Mouse (Mus musculus) forebrain, embryonic 10.5 days (tissue): ENCODE measurements around the gene Hip1r. TPM values are rescaled to one million over a fixed set of nuclear protein-coding genes. Genes with fewer than 3 reads are reported as not detected.
A peak's percentile ranks its signal among the peaks of the same experiment; 100 is the strongest.

Experiments used
- DNase-seq: peaks from one replicate; pipeline ENCODE4 v3.0.0-alpha.2; 2017; ENCODE audit warnings: low spot score; ENCODE audit errors: extremely low spot score
- H3K27ac ChIP-seq: fragments of 300-500 bp; sonication (generic); 2 replicates; pipeline ENCODE4 v1.5.1; 2016; ENCODE audit warnings: mild to moderate bottlenecking
- H3K27me3 ChIP-seq: fragments of 300-500 bp; sonication (generic); 2 replicates; pipeline ENCODE4 v1.6.1; 2016; ENCODE audit warnings: mild to moderate bottlenecking; ENCODE audit not compliant: poor library complexity, severe bottlenecking
- H3K36me3 ChIP-seq: fragments of 300-500 bp; sonication (generic); replicated peaks from 2 replicates; pipeline ENCODE4 v1.6.1; 2016; ENCODE audit warnings: mild to moderate bottlenecking, moderate library complexity
- H3K4me1 ChIP-seq: fragments of 300-500 bp; sonication (generic); 2 replicates; pipeline ENCODE4 v1.6.1; 2016
- H3K4me3 ChIP-seq: fragments of 300-500 bp; sonication (generic); 2 replicates; pipeline ENCODE4 v1.5.1; 2016; ENCODE audit warnings: mild to moderate bottlenecking, moderate library complexity
- H3K9me3 ChIP-seq: fragments of 300-500 bp; sonication (generic); 2 replicates; pipeline ENCODE4 v1.6.1; 2016; ENCODE audit warnings: mild to moderate bottlenecking, moderate library complexity
- WGBS: fragments of 180-500 bp; shearing (Covaris S2); methylation state at CpG from one replicate; pipeline ENCODE4 v1.1.7; 2016; 5-methylcytosine and 5-hydroxymethylcytosine counted together
- polyA plus RNA-seq: library from polyadenylated mRNA; unstranded; fragments of >200 nt; fragmentation: Nextera tagmentation; extraction: Ambion mirVana; gene quantifications from 2 replicates; pipeline ENCODE4 v1.2.1, GENCODE M21; 2016

Gene Hip1r
- polyA plus RNA-seq, 1 experiment from 2014 or later = 7.7 TPM

- peaks cover 92% of the 10 kb centered on the region for H3K4me1 ChIP-seq
- H3K9me3 ChIP-seq = no peaks in the 10 kb centered on the region
- no peak for DNase-seq
- H3K4me3 ChIP-seq = peak overlapping the region; percentile 18; the same call in 1 of the 2 replicates
- no peaks in the 10 kb centered on the region for H3K27me3 ChIP-seq
- H3K36me3 ChIP-seq = peaks cover 49% of the 10 kb centered on the region
- H3K27ac ChIP-seq = peak overlapping the region; percentile 75
- 72% methylated on average over 19 of the region's 19 CpGs for WGBS
Measured at GRCm38 (mm10) chr5:124027702-124028470, 54.5 kb downstream of the Hip1r start.

- Histone ChIP-seq H3K4me1 (peaks cover 84% of the 10 kb centered on the region), H3K4me3 (peak overlapping the region; percentile 18; the same call in 1 of the 2 replicates), H3K36me3 (peaks cover 48% of the 10 kb centered on the region), H3K9me3 (no peaks in the 10 kb centered on the region), H3K27me3 (no peaks in the 10 kb centered on the region), H3K27ac (peak overlapping the region; percentile 75; the same call in 1 of the 2 replicates)
- 90% methylated on average over 7 of the region's 7 CpGs for WGBS
- DNase-seq = no peak
Measured at GRCm38 (mm10) chr5:124028680-124029079, 55.3 kb downstream of the Hip1r start.

GRCm38 (mm10) chr5:124029220-124030035 lies 56.0 kb downstream of the Hip1r start:
- Histone ChIP-seq H3K27ac (no peak overlapping the region), H3K4me3 (0 out of 2 replicates have a peak overlapping the region, but pooled peaks have one; percentile 6), H3K36me3 (peaks cover 48% of the 10 kb centered on the region), H3K9me3 (no peaks in the 10 kb centered on the region), H3K4me1 (peaks cover 77% of the 10 kb centered on the region), H3K27me3 (no peaks in the 10 kb centered on the region)
- 95% methylated on average over 19 of the region's 19 CpGs for WGBS
- no peak for DNase-seq

GRCm38 (mm10) chr5:124030386-124031067 lies 57.1 kb downstream of the Hip1r start:
- Histone ChIP-seq H3K27me3 (no peaks in the 10 kb centered on the region), H3K4me3 (peak overlapping the region; percentile 89), H3K4me1 (peaks cover 66% of the 10 kb centered on the region), H3K36me3 (peaks cover 44% of the 10 kb centered on the region), H3K9me3 (no peaks in the 10 kb centered on the region), H3K27ac (peak overlapping the region; percentile 97)
- 55% methylated on average over 12 of the region's 12 CpGs for WGBS
- DNase-seq = no peak

GRCm38 (mm10) chr5:124031068-124031955 lies 57.9 kb downstream of the Hip1r start:
- Histone ChIP-seq H3K27me3 (no peaks in the 10 kb centered on the region), H3K4me3 (peak overlapping the region; percentile 89), H3K36me3 (peaks cover 37% of the 10 kb centered on the region), H3K9me3 (no peaks in the 10 kb centered on the region), H3K4me1 (peaks cover 63% of the 10 kb centered on the region), H3K27ac (peak overlapping the region; percentile 97)
- DNase-seq = peak; percentile 47
- WGBS = under 1% methylated on average over 26 of the region's 26 CpGs

- H3K4me1 ChIP-seq = peaks cover 63% of the 10 kb centered on the region
- WGBS = 1% methylated on average over 52 of the region's 52 CpGs
- peaks cover 29% of the 10 kb centered on the region for H3K36me3 ChIP-seq
- no peaks in the 10 kb centered on the region for H3K9me3 ChIP-seq
- H3K4me3 ChIP-seq = peak within 1 kb of the TSS; percentile 89
- DNase-seq = peak; percentile 92
- H3K27me3 ChIP-seq = no peaks in the 10 kb centered on the region
- H3K27ac ChIP-seq = peak within 1 kb of the TSS; percentile 97
Measured at GRCm38 (mm10) chr5:124032001-124032508, 58.6 kb downstream of the Hip1r start, which contains the start of gene Vps37b. TSS of gene Vps37b (minus strand) at chr5:124032270.

- WGBS = 81% methylated on average over 11 of the region's 11 CpGs
- no peak for DNase-seq
- Histone ChIP-seq H3K36me3 (peaks cover 8% of the 10 kb centered on the region), H3K4me1 (peaks cover 45% of the 10 kb centered on the region), H3K27ac (no peak overlapping the region), H3K4me3 (no peak overlapping the region), H3K27me3 (no peaks in the 10 kb centered on the region), H3K9me3 (no peaks in the 10 kb centered on the region)
Measured at GRCm38 (mm10) chr5:124034471-124034870, 61.0 kb downstream of the Hip1r start.

GRCm38 (mm10) chr5:124035406-124035805 lies 62.0 kb downstream of the Hip1r start:
- no peak for DNase-seq
- WGBS = 94% methylated on average over 9 of the region's 9 CpGs
- 0 out of 2 replicates have a peak overlapping the region, but pooled peaks have one; percentile 15 for H3K27ac ChIP-seq
- no peaks in the 10 kb centered on the region for H3K27me3 ChIP-seq
- no peaks in the 10 kb centered on the region for H3K36me3 ChIP-seq
- no peak overlapping the region for H3K4me3 ChIP-seq
- H3K9me3 ChIP-seq = no peaks in the 10 kb centered on the region
- H3K4me1 ChIP-seq = peaks cover 35% of the 10 kb centered on the region

GRCm38 (mm10) chr5:124035806-124036205 lies 62.4 kb downstream of the Hip1r start:
- WGBS = 85% methylated on average over 8 of the region's 8 CpGs
- DNase-seq = no peak
- H3K27me3 ChIP-seq = no peaks in the 10 kb centered on the region
- peak overlapping the region; percentile 71; the same call in 1 of the 2 replicates for H3K27ac ChIP-seq
- H3K36me3 ChIP-seq = no peaks in the 10 kb centered on the region
- H3K4me1 ChIP-seq = peaks cover 31% of the 10 kb centered on the region
- no peaks in the 10 kb centered on the region for H3K9me3 ChIP-seq
- H3K4me3 ChIP-seq = no peak overlapping the region

- Histone ChIP-seq H3K4me1 (peaks cover 26% of the 10 kb centered on the region), H3K9me3 (no peaks in the 10 kb centered on the region), H3K36me3 (no peaks in the 10 kb centered on the region), H3K4me3 (no peak overlapping the region), H3K27me3 (no peaks in the 10 kb centered on the region), H3K27ac (peak overlapping the region; percentile 71)
- DNase-seq = no peak
- WGBS = 44% methylated on average over 6 of the region's 6 CpGs
Measured at GRCm38 (mm10) chr5:124036341-124036740, 62.9 kb downstream of the Hip1r start.

- Histone ChIP-seq H3K9me3 (no peaks in the 10 kb centered on the region), H3K4me3 (no peak overlapping the region), H3K27ac (peak overlapping the region; percentile 71), H3K4me1 (peaks cover 23% of the 10 kb centered on the region), H3K27me3 (no peaks in the 10 kb centered on the region), H3K36me3 (no peaks in the 10 kb centered on the region)
- 36% methylated on average over 5 of the region's 5 CpGs for WGBS
- DNase-seq = peak; percentile 63
Measured at GRCm38 (mm10) chr5:124036836-124037235, 63.4 kb downstream of the Hip1r start.
